Mouse (Mus musculus): ENCODE measurements around the gene Fbxw5.

Fbxw5 gene

GRCm38 (mm10) chr2:25477967-25478675 lies 22.4 kb upstream of the Fbxw5 start:
- DNase-seq (ENCODE audit: low spot score), result no peak

- no peak for DNase-seq (ENCODE audit: low spot score)
Measured at GRCm38 (mm10) chr2:25479551-25480311, 20.8 kb upstream of the Fbxw5 start.

- no peak for DNase-seq (ENCODE audit: low spot score)
Measured at GRCm38 (mm10) chr2:25480541-25480940, 20.0 kb upstream of the Fbxw5 start.

- no peak for DNase-seq (ENCODE audit: low spot score)
Measured at GRCm38 (mm10) chr2:25482969-25483368, 17.6 kb upstream of the Fbxw5 start.

- no peak for DNase-seq (ENCODE audit: low spot score)
Measured at GRCm38 (mm10) chr2:25484901-25485647, 15.5 kb upstream of the Fbxw5 start.

GRCm38 (mm10) chr2:25487965-25488670 lies 12.4 kb upstream of the Fbxw5 start:
- DNase-seq (ENCODE audit: low spot score), result no peak

- no peak for DNase-seq (ENCODE audit: low spot score)
Measured at GRCm38 (mm10) chr2:25488671-25489068, 11.9 kb upstream of the Fbxw5 start.

- DNase-seq (ENCODE audit: low spot score), result no peak
Measured at GRCm38 (mm10) chr2:25492988-25493387, 7.6 kb upstream of the Fbxw5 start.

- no peak for DNase-seq (ENCODE audit: low spot score)
Measured at GRCm38 (mm10) chr2:25493476-25493961, 7.0 kb upstream of the Fbxw5 start, which contains the start of gene Lcn12. Gene Lcn12, minus strand, starts transcription at chr2:25493911.

GRCm38 (mm10) chr2:25496462-25496861 lies 4.1 kb upstream of the Fbxw5 start:
- DNase-seq (ENCODE audit: low spot score), result no peak

- DNase-seq (ENCODE audit: low spot score), result no peak
Measured at GRCm38 (mm10) chr2:25497846-25498575, 2.5 kb upstream of the Fbxw5 start.

GRCm38 (mm10) chr2:25498622-25499478 lies 1.7 kb upstream of the Fbxw5 start:
- no peak for DNase-seq (ENCODE audit: low spot score)

GRCm38 (mm10) chr2:25500071-25500575 lies 427 bp upstream of the Fbxw5 start:
- DNase-seq (ENCODE audit: low spot score), result no peak

GRCm38 (mm10) chr2:25501593-25502486 lies 1.3 kb downstream of the Fbxw5 start, which contains the start of gene C8g:
Gene C8g, minus strand, starts transcription at chr2:25501719.
- DNase-seq (ENCODE audit: low spot score), result no peak

- DNase-seq (ENCODE audit: low spot score), result no peak
Measured at GRCm38 (mm10) chr2:25502726-25503125, 2.2 kb downstream of the Fbxw5 start.

GRCm38 (mm10) chr2:25504538-25504937 lies 4.0 kb downstream of the Fbxw5 start:
- no peak for DNase-seq (ENCODE audit: low spot score)

- DNase-seq (ENCODE audit: low spot score), result no peak
Measured at GRCm38 (mm10) chr2:25505000-25505399, 4.5 kb downstream of the Fbxw5 start.

GRCm38 (mm10) chr2:25505860-25506259 lies 5.3 kb downstream of the Fbxw5 start:
- no peak for DNase-seq (ENCODE audit: low spot score)

GRCm38 (mm10) chr2:25506964-25507363 lies 6.4 kb downstream of the Fbxw5 start:
- no peak for DNase-seq (ENCODE audit: low spot score)
